Mouse (Mus musculus) hindlimb bud, embryonic 11.5 days (tissue): ENCODE results near the gene Tmem165.

Source experiments
- DNase-seq: peaks from one replicate; pipeline ENCODE4 v3.0.0-alpha.2; 2012; ENCODE audit warnings: low read depth, low spot score; ENCODE audit errors: extremely low spot score

The Tmem165 gene

GRCm38 (mm10) chr5:76243274-76243673 lies 59.6 kb downstream of the Tmem165 start:
- no peak for DNase-seq

DNA sequence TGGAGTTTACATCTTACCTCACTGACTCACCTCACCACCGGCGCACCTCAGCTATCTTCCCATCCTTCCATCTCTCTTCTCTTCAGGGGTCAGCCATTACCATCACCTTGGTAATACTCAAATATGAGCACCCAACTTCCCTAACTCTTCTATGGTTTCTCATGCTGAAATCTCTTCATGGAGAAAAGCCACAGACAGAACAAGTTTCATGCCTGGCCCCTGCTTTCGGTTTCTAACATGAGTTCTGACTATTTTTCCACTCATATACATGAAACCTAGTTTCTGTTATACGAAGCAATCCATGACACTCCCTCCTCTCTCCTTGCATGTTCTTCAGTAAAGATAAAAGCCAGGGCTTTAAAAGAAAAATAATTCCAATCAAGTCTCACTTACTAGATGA lies 60.2 kb downstream of the Tmem165 start:
- no peak for DNase-seq

DNA sequence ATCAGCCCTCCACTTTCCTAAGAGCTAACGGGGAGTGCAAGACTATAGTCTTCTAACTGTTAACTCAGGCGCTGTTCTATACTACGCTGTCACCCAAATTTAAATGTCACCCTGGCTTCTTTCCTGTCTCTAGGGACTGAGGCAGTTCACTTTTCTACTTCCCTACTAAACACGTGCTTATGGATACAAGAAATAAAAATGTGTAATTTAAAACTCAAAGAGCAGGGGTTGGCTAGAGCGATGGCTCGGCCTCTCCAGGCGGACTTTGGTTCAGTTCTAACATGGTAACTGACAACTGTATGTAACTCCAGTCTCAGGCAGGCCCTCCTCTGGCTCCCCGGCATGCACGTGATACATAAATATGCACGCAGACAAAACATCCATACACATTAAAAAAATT lies 60.8 kb downstream of the Tmem165 start:
- DNase-seq = no peak

DNA sequence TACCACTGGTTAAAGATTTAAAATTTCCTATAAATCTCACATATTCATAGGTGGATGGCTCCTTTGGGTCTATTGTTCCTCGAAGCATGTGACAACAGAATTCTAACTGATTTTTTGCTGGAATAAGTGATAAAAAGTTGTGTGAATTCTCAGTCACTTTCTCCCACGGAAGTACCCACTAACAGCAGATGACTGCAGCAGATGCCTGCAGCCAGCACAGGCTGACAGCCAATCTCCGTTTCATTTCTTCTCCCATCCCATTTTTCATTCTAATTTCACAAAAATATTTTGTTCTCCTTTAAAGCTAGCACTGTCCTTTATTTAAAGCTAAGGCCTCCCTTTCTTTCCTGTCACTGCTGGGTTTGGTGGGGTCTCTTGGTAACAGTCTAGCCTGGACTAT lies 61.7 kb downstream of the Tmem165 start:
- DNase-seq = no peak

GRCm38 (mm10) chr5:76246539-76246938 lies 62.9 kb downstream of the Tmem165 start:
- no peak for DNase-seq

GRCm38 (mm10) chr5:76250948-76251347 lies 67.3 kb downstream of the Tmem165 start:
- no peak for DNase-seq
